Mouse (Mus musculus): Measurements from ENCODE around the gene Sdhb. TPM values are rescaled to one million over a fixed set of nuclear protein-coding genes. Genes with fewer than 3 reads are reported as not detected.
A peak's percentile ranks its signal among the peaks of the same experiment; 100 is the strongest.

Sdhb gene
- polyA plus RNA-seq, 1 experiment from 2014 or later, result 248 TPM

DNA sequence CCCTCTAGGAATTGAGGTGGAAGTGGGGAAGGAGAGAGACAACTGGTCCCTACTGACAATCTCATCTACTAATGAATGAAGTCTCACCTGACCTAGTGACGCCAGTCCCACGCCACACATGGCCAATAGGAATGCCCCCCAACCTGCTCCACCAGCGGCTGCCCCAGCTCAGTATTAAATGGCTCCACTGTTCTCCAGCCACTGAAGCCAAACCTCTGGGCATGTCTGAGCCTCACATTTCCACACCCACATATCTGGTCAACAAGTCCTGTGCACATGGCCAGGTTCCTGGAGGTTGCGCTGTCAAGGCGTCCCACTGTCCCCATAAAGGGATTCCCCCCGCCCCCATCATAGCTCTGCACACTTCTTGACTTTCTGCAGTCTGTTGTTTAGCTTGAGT is 23.5 kb downstream of the Sdhb start:
- H3K4me2 ChIP-seq, result no peak overlapping the region
- H3K9ac ChIP-seq, result no peak overlapping the region
- 76% methylated on average over 6 of the region's 6 CpGs for WGBS (ENCODE audit: insufficient replicate concordance)
- no peak overlapping the region for H3K27ac ChIP-seq
- H3K27me3 ChIP-seq (replicated peaks), result no peaks in the 10 kb centered on the region; the same call in 1 of the 2 replicates
- H3K36me3 ChIP-seq, result peaks cover 10% of the 10 kb centered on the region
- no peaks in the 10 kb centered on the region for H3K9me3 ChIP-seq (replicated peaks)
- ATAC-seq, result no peak
- peaks cover 52% of the 10 kb centered on the region for H3K4me1 ChIP-seq
- no peak overlapping the region for H3K4me3 ChIP-seq

DNA sequence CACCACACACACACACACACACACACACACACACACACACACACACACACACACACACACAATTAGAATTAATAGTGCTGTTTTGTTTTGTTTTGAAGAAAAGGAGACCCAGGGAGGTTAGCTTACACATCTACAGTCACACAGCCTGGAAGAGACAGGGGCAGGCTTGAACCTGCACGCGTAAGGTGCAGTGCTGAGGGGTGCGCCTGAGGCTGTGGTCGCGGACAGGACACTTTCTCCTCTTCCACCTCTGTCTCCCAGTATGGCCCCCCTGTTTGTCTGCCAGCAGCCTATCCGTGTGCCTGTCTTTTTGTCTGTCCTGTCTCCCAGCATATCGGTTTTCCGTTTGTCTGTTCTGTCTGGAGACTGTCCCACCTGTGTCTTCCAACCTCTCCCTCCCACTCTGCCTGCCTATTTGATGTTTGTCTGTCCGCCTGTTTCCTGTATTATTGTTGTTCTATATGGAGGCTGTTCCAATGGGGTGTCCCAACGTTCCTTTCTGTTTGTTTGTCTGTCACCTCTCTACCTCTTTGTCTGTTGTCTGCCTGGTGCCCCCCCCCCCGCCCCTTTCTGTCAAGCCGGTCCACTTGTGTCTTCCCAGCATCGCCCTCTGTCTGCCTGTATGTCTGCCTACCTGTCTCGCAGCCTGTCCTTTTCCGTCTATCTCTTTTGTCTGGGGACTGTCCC is 25.2 kb downstream of the Sdhb start:
- no peaks in the 10 kb centered on the region; the same call in 1 of the 2 replicates for H3K27me3 ChIP-seq (replicated peaks)
- H3K4me1 ChIP-seq, result peaks cover 52% of the 10 kb centered on the region
- H3K4me2 ChIP-seq, result peak overlapping the region; percentile 85
- H3K9me3 ChIP-seq (replicated peaks), result no peaks in the 10 kb centered on the region
- H3K36me3 ChIP-seq, result peaks cover 3% of the 10 kb centered on the region; the same call in 1 of the 2 replicates
- H3K27ac ChIP-seq, result no peak overlapping the region
- peak overlapping the region; percentile 73 for H3K4me3 ChIP-seq
- peak; percentile 8; the same call in 1 of the 2 replicates for ATAC-seq
- 33% methylated on average over 15 of the region's 15 CpGs for WGBS (ENCODE audit: insufficient replicate concordance)
- H3K9ac ChIP-seq, result peak overlapping the region; percentile 75

DNA sequence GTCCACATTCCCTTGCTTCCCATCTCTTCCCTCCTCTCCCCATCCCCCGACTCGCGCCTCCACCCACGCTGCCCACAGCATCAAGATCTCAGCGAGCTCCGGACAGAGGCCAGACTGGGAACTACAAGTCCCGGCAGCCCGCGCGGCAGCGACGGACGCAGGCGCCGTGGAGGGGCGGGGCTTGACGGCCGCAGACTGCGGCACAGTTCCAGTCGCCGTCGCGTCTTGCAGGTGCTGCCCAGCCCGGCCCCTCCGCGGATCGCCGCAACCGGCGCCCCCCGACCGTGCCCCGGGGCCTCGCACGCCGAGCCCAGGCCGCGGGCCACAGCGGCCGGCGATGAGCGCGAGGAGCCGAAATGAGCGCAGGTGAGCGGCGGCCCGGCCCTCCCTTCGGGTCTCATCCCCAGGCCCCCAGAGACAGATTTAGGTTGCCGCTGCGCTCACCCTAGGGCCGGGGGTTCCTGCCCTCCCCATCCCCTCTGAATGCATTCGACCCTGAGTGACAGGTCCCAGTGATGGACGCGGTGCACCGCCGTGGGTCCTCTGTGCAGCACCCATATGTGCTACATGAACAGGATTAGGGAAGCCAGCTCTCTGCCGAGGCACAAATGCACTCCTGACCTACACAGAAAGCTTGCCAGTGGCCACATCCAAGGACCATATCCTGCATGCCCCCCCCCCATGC is 25.9 kb downstream of the Sdhb start, which contains the start of gene Atp13a2:
Gene Atp13a2, plus strand, starts transcription at position 163 of the 685 bp plus-strand sequence.
- peak within 1 kb of the TSS; percentile 75 for H3K9ac ChIP-seq
- H3K4me3 ChIP-seq, result peak within 1 kb of the TSS; percentile 73
- H3K9me3 ChIP-seq (replicated peaks), result no peaks in the 10 kb centered on the region
- WGBS (ENCODE audit: insufficient replicate concordance), result under 1% methylated on average over 54 of the region's 58 CpGs
- H3K4me1 ChIP-seq, result peaks cover 52% of the 10 kb centered on the region
- H3K27ac ChIP-seq, result peak within 1 kb of the TSS; percentile 23; the same call in 1 of the 2 replicates
- ATAC-seq, result peak; percentile 86
- H3K4me2 ChIP-seq, result peak within 1 kb of the TSS; percentile 85
- H3K36me3 ChIP-seq, result peaks cover 3% of the 10 kb centered on the region; the same call in 1 of the 2 replicates
- H3K27me3 ChIP-seq (replicated peaks), result no peaks in the 10 kb centered on the region; the same call in 1 of the 2 replicates

DNA sequence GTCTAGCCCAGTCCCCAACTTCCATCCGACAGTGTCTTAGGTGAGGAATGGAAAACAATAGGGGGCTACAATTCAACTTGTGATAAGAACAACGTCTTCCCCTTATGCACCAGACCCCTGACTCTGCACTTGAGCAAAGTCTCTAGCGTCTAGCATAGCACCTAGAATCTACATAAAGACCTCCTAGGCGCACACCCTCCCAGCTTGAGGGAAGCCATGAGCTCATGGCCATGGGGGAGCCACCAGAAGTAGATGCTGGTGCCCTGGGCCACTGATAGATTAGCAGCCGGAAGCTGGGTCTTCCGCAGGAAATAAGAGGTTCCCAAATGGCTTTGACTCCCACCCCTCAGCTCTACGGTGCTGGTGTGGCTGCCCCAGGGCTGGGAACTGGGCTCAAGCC is 26.5 kb downstream of the Sdhb start:
- WGBS (ENCODE audit: insufficient replicate concordance), result 6% methylated on average over 7 of the region's 7 CpGs
- peak; percentile 17; the same call in 1 of the 2 replicates for ATAC-seq
- Histone ChIP-seq H3K27ac (peak overlapping the region; percentile 23; the same call in 1 of the 2 replicates), H3K4me1 (peaks cover 52% of the 10 kb centered on the region), H3K4me3 (peak overlapping the region; percentile 73), H3K27me3 (replicated peaks) (no peaks in the 10 kb centered on the region; the same call in 1 of the 2 replicates), H3K4me2 (peak overlapping the region; percentile 85), H3K9ac (peak overlapping the region; percentile 75), H3K36me3 (peaks cover 9% of the 10 kb centered on the region), H3K9me3 (replicated peaks) (no peaks in the 10 kb centered on the region)

DNA sequence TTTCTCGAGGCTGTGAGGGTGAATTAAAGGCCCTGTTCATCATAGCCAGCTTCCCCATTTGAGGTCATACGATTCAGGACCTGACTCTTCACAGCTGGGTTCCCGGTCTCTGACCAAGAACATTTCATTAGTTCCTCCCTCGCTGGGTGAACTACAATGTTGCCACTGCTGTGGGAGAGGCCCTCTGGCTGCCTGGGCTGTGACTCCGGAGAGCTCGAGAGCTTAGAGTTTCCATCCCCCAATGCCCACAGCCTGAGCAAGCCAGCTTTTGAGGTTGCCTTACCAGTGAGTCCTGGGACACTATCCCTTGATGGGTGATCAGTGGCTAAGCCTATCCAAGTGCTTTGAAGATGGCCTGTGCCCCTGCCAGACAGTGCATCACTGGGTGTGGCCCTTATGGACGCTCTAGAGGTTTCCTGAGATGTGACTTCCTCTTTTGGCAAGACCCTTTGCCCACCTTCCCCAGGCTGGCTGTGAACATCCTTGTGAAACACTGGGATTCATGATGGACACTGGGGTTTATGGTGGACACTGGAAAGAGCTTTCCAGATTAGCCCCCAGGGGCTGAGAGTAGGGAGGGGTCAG is 27.8 kb downstream of the Sdhb start:
- ATAC-seq, result no peak
- Histone ChIP-seq H3K27ac (no peak overlapping the region), H3K4me3 (no peak overlapping the region), H3K4me1 (peaks cover 41% of the 10 kb centered on the region), H3K27me3 (replicated peaks) (no peaks in the 10 kb centered on the region; the same call in 1 of the 2 replicates), H3K4me2 (peak overlapping the region; percentile 85), H3K36me3 (peaks cover 20% of the 10 kb centered on the region), H3K9me3 (replicated peaks) (no peaks in the 10 kb centered on the region), H3K9ac (no peak overlapping the region)
- 30% methylated on average over 7 of the region's 7 CpGs for WGBS (ENCODE audit: insufficient replicate concordance)

DNA sequence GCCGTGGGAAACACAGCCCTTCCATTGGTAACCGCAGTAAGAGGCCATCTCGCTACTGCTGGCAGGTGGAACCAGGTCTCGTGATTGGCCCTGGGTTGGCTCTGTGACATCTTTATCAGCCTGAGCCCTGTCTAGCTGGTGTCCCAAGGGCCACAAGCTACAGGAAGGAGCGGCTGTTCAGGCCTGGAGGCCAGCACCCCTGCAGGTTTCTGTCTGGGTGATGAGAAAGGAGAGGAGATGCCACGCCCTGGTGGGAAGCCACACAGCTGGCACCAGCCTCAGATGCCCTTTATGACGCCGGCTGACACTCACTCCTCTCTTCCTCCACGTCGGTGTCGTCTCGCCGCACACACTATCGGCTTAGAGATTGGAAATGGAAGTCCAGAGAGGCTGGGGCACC is 28.4 kb downstream of the Sdhb start:
- Histone ChIP-seq H3K27ac (no peak overlapping the region), H3K4me1 (peaks cover 37% of the 10 kb centered on the region), H3K4me3 (no peak overlapping the region), H3K9me3 (replicated peaks) (no peaks in the 10 kb centered on the region), H3K9ac (no peak overlapping the region), H3K4me2 (no peak overlapping the region), H3K36me3 (peaks cover 26% of the 10 kb centered on the region), H3K27me3 (replicated peaks) (no peaks in the 10 kb centered on the region; the same call in 1 of the 2 replicates)
- 80% methylated on average over 14 of the region's 14 CpGs for WGBS (ENCODE audit: insufficient replicate concordance)
- no peak for ATAC-seq

DNA sequence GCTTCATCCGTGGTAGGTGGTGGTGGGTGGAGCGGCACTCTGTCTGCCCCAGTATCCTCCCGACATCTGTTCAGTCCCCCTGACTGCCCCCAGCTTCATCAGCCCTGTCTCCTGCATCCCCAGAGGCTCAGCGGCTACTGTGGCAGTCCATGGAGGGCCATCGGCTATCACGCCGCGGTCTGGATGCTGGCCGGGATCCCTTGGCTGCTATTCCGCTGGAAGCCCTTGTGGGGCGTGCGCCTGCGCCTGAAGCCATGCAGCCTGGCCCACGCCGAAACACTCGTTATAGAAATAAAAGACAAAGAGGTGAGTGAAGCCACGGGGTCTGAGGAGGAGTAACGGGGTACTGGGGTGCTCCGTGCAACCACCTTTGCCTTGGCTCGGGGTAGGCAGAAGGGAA is 31.2 kb downstream of the Sdhb start:
- no peak for ATAC-seq
- Histone ChIP-seq H3K27ac (no peak overlapping the region), H3K9ac (no peak overlapping the region), H3K36me3 (peaks cover 54% of the 10 kb centered on the region), H3K4me2 (no peak overlapping the region), H3K4me1 (peaks cover 34% of the 10 kb centered on the region), H3K4me3 (no peak overlapping the region), H3K27me3 (replicated peaks) (no peaks in the 10 kb centered on the region), H3K9me3 (replicated peaks) (no peaks in the 10 kb centered on the region)
- 83% methylated on average over 20 of the region's 20 CpGs for WGBS (ENCODE audit: insufficient replicate concordance)

DNA sequence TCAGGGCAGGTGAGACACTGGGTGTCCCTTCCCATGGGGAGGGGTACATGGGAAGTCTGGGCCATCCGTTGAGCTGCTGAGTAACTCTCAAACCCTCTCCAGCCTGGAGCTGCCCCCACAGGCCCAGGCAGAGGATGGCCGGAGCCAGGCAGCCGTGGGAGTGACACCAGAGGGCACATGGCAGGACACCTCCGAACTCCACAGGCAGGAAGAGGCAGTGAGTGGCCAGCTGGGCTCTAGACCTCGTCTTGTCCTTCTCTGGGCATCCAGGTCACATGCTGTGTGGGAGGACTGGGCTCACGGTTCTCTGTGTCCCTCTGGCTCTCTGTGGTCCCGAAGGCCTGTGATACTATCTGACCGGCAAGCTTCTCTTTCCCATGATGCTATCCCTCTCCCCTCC is 32.8 kb downstream of the Sdhb start:
- peaks cover 23% of the 10 kb centered on the region for H3K4me1 ChIP-seq
- no peak overlapping the region for H3K27ac ChIP-seq
- H3K9me3 ChIP-seq (replicated peaks), result no peaks in the 10 kb centered on the region
- no peak for ATAC-seq
- H3K9ac ChIP-seq, result no peak overlapping the region
- H3K4me3 ChIP-seq, result no peak overlapping the region
- H3K27me3 ChIP-seq (replicated peaks), result no peaks in the 10 kb centered on the region
- 80% methylated on average over 8 of the region's 8 CpGs for WGBS (ENCODE audit: insufficient replicate concordance)
- H3K36me3 ChIP-seq, result peaks cover 67% of the 10 kb centered on the region
- H3K4me2 ChIP-seq, result no peak overlapping the region

DNA sequence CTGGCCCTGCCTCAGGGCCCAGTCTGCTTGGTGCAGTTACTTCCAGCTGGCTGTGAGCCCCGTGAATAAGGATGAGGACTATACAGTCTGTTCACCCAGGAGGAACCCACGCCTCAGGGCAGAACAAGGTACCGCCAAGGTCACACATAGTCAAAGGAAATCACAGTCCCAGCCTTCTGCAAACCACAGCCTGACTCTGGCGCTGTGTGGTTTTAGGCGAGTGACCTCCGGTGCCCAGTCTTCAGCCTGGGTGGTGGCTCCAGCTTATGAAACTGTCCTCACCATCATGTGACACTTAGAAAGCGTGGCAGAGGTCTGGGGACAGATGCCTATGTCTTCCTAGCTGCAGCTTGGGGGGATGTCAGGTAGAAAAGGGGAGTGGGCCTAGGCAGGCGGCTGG is 34.8 kb downstream of the Sdhb start:
- H3K4me2 ChIP-seq, result no peak overlapping the region
- peaks cover 16% of the 10 kb centered on the region for H3K4me1 ChIP-seq
- no peak overlapping the region for H3K9ac ChIP-seq
- 74% methylated on average over 8 of the region's 8 CpGs for WGBS (ENCODE audit: insufficient replicate concordance)
- no peak overlapping the region for H3K27ac ChIP-seq
- H3K4me3 ChIP-seq, result no peak overlapping the region
- no peak for ATAC-seq
- H3K9me3 ChIP-seq (replicated peaks), result no peaks in the 10 kb centered on the region
- peaks cover 84% of the 10 kb centered on the region for H3K36me3 ChIP-seq
- no peaks in the 10 kb centered on the region for H3K27me3 ChIP-seq (replicated peaks)

DNA sequence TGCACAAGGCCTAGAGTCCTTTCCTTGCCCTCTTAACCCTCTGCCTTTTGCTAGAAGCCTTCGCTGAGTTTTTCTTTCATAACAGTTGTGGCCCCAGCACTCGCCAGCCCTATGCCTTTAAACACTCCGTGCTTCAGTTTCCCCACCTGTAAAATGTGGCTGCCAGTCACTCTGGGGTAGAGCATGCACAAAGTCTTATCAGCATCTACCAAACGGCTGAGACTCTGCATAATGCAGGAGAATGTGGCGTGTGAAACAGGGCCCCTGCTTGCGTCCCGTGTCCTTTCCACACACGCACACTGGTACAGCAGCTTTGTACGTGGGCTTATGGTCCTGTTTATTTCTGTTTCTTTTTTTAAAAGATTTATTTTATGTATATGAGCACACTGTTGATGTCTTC is 35.8 kb downstream of the Sdhb start:
- no peak overlapping the region for H3K27ac ChIP-seq
- H3K36me3 ChIP-seq, result peaks cover 93% of the 10 kb centered on the region

DNA sequence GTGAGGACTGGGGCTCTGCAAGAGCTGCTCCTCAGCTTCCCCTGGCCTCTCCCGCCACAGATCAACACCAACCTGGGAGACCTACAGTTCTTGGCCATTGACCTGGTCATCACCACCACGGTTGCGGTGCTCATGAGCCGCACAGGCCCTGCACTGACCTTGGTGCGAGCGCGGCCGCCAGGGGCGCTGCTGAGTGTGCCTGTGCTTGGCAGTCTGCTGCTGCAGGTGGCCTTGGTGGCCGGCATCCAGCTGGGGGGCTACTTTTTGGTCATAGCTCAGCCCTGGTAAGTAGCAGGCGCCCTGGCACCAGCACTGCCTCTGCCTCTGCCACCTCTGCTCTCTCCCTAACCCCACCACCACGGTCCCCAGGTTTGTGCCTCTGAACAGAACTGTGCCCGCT is 45.0 kb downstream of the Sdhb start:
- ATAC-seq, result no peak
- H3K4me3 ChIP-seq, result no peak overlapping the region
- H3K36me3 ChIP-seq, result peaks cover 68% of the 10 kb centered on the region
- peaks cover 17% of the 10 kb centered on the region for H3K27me3 ChIP-seq (replicated peaks)
- H3K4me2 ChIP-seq, result no peak overlapping the region
- H3K9ac ChIP-seq, result no peak overlapping the region
- WGBS (ENCODE audit: insufficient replicate concordance), result 77% methylated on average over 13 of the region's 13 CpGs
- no peaks in the 10 kb centered on the region for H3K9me3 ChIP-seq (replicated peaks)
- peak overlapping the region; percentile 36; the same call in 1 of the 2 replicates for H3K27ac ChIP-seq
- peaks cover 25% of the 10 kb centered on the region for H3K4me1 ChIP-seq

More for the DNA sequence above, 35.8 kb downstream of the Sdhb start:
- Histone ChIP-seq H3K27me3 (replicated peaks) (no peaks in the 10 kb centered on the region), H3K9me3 (replicated peaks) (no peaks in the 10 kb centered on the region), H3K4me3 (no peak overlapping the region), H3K4me2 (0 out of 2 replicates have a peak overlapping the region, but pooled peaks have one; percentile 4), H3K4me1 (peaks cover 16% of the 10 kb centered on the region), H3K9ac (no peak overlapping the region; the same call in 1 of the 2 replicates)
- 39% methylated on average over 9 of the region's 9 CpGs for WGBS (ENCODE audit: insufficient replicate concordance)
- peak; percentile 66 for ATAC-seq

DNA sequence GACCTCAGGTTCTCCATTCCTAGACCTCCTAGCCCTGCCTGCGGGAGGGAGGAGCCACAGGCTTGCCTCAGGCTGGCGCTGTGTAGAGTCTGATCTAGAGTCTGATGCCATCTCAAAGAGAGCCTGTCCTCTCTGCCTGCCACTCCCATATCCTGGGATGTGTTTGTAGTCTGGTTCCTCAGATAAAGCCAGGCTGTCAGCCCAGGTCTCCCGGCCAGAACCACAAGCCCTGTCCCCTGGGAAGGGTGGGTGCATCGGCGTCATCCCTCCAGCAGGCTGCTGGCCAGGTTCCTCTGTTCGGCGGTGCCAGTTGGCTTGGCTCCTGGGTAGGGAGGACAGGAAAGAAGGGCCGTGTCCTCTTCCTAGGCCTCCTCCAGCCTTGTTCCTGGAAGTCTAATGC is 47.0 kb downstream of the Sdhb start:
- Histone ChIP-seq H3K27ac (peak overlapping the region; percentile 19; the same call in 1 of the 2 replicates), H3K4me3 (no peak overlapping the region), H3K4me2 (peak overlapping the region; percentile 15; the same call in 1 of the 2 replicates), H3K9me3 (replicated peaks) (no peaks in the 10 kb centered on the region), H3K27me3 (replicated peaks) (peaks cover 38% of the 10 kb centered on the region), H3K36me3 (peaks cover 48% of the 10 kb centered on the region), H3K9ac (no peak overlapping the region), H3K4me1 (peaks cover 27% of the 10 kb centered on the region)
- 42% methylated on average over 8 of the region's 8 CpGs for WGBS (ENCODE audit: insufficient replicate concordance)
- peak; percentile 85 for ATAC-seq
